Mouse (Mus musculus) lung, adult 2 months (tissue): ENCODE data around the gene Farp1. TPM values are rescaled to one million over a fixed set of nuclear protein-coding genes. Genes with fewer than 3 reads are reported as not detected.
A peak's percentile ranks its signal among the peaks of the same experiment; 100 is the strongest.

ENCODE experiments used
- DNase-seq: peaks from one replicate; pipeline ENCODE4 v3.0.0; 2022
- H3K4me1 ChIP-seq: fragments of 200-500 bp; 2 replicates; pipeline ENCODE4 v1.6.1; 2011; ENCODE audit warnings: low read length; ENCODE audit not compliant: control insufficient read depth, insufficient read depth
- H3K4me3 ChIP-seq: fragments of 200-500 bp; replicated peaks from 2 replicates; pipeline ENCODE3; 2011; ENCODE audit warnings: low read depth, mild to moderate bottlenecking, control low read depth, low read length; ENCODE audit errors: extremely low read depth
- CTCF ChIP-seq: fragments of 200-500 bp; IDR thresholded peaks from 2 replicates; pipeline ENCODE4 v1.5.1; 2011; ENCODE audit warnings: mild to moderate bottlenecking, low read length, control low read depth; ENCODE audit not compliant: insufficient read depth
- POLR2A ChIP-seq: fragments of 200-500 bp; IDR thresholded peaks from 2 replicates; pipeline ENCODE4 v1.6.1; 2011; ENCODE audit warnings: low read depth, mild to moderate bottlenecking, control low read depth, low read length, borderline replicate concordance; ENCODE audit errors: extremely low read depth
- WGBS: fragments of 180-500 bp; shearing (Covaris S2); methylation state at CpG from one replicate; pipeline ENCODE4 v1.1.7; 2018; 5-methylcytosine and 5-hydroxymethylcytosine counted together
- polyA plus RNA-seq: library from polyadenylated mRNA; depleted of rRNA; stranded (reverse); fragments of >200 nt; gene quantifications from 2 replicates; pipeline ENCODE4 v1.2.3, GENCODE M21; 2012

Farp1 gene
- polyA plus RNA-seq, 1 experiment = 42.3 TPM

DNA sequence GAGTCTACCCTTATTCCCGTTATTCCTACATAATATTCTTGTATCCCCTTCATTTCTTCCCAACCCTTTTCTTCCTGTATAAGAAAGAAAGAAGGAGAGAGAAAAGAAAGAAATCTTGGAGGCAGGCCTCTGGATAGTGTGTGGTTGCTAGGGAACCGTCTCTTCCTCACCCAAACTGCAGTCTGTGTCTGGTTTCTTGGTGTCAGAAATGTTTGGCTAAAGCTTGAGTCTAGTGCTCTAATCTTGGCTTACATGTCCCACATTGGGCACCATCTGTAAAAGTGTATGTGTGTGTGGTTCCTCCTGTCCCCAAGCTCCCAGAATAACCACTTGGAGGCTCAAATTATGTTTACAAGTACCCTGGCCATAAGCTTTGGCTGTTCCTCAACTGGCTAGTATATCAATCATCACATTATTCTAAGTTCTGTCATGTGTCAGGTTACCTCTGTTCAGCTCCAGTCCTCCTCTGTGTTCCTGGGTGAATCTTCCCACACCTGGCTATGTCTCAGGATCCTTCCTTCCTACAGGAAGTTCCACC, 39.3 kb downstream of the Farp1 start:
- peaks cover 2% of the 10 kb centered on the region for H3K4me1 ChIP-seq
- DNase-seq = no peak
- TF ChIP-seq POLR2A = no peak
- 82% methylated on average over 2 of the region's 2 CpGs for WGBS
- H3K4me3 ChIP-seq = no peak overlapping the region

DNA sequence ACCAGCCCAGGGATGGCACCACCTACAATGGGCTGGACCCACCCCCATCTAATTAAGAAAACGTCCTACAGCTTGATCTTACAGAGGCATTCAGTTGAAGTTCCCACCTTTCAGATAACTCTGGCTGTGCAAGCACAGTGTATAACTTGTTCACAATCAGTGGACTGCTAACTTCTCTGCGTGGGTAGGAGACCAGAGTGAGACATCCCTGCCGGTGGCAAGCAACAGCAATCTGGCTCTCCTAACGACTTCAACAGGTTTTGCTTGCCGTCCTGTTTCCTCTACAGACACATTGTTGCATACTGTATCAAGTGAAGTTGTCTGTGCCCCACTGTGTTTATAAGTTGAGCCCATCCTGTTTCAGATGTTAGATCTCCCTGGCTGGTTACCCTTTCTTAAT, 45.7 kb downstream of the Farp1 start:
- DNase-seq = no peak
- TF ChIP-seq CTCF = no peak
- TF ChIP-seq POLR2A = no peak
- no peak overlapping the region for H3K4me3 ChIP-seq
- 63% methylated on average over 5 of the region's 5 CpGs for WGBS
- H3K4me1 ChIP-seq = peaks cover 3% of the 10 kb centered on the region; the same call in 1 of the 2 replicates

- 31% methylated on average over 7 of the region's 7 CpGs for WGBS
- no peak overlapping the region for H3K4me3 ChIP-seq
- H3K4me1 ChIP-seq = peaks cover 3% of the 10 kb centered on the region; the same call in 1 of the 2 replicates
- TF ChIP-seq CTCF (no peak), POLR2A (no peak)
- DNase-seq = no peak
Measured at GRCm38 (mm10) chr14:121082341-121082740, 47.3 kb downstream of the Farp1 start.

GRCm38 (mm10) chr14:121082793-121083192, 47.8 kb downstream of the Farp1 start:
- H3K4me1 ChIP-seq = peaks cover 3% of the 10 kb centered on the region; the same call in 1 of the 2 replicates
- no peak for DNase-seq
- no peak for TF ChIP-seq CTCF
- 58% methylated on average over 2 of the region's 2 CpGs for WGBS
- no peak overlapping the region for H3K4me3 ChIP-seq

GRCm38 (mm10) chr14:121083352-121083751, 48.4 kb downstream of the Farp1 start:
- no peak for DNase-seq
- H3K4me1 ChIP-seq = peaks cover 3% of the 10 kb centered on the region; the same call in 1 of the 2 replicates
- H3K4me3 ChIP-seq = no peak overlapping the region
- 87% methylated on average over 3 of the region's 3 CpGs for WGBS
- TF ChIP-seq POLR2A (no peak), CTCF (no peak)

- no peak for DNase-seq
- 70% methylated on average over 9 of the region's 9 CpGs for WGBS
- TF ChIP-seq CTCF (no peak), POLR2A (no peak)
- no peak overlapping the region for H3K4me3 ChIP-seq
- no peaks in the 10 kb centered on the region for H3K4me1 ChIP-seq
Measured at GRCm38 (mm10) chr14:121092517-121092916, 57.5 kb downstream of the Farp1 start.

- WGBS = 75% methylated on average over 6 of the region's 6 CpGs
- peaks cover 9% of the 10 kb centered on the region for H3K4me1 ChIP-seq
- DNase-seq = no peak
- no peak overlapping the region for H3K4me3 ChIP-seq
- no peak for TF ChIP-seq POLR2A
- TF ChIP-seq CTCF = no peak
Measured at GRCm38 (mm10) chr14:121093860-121094259, 58.9 kb downstream of the Farp1 start.

- no peak for TF ChIP-seq POLR2A
- no peak for TF ChIP-seq CTCF
- 49% methylated on average over 12 of the region's 12 CpGs for WGBS
- no peak for DNase-seq
- H3K4me1 ChIP-seq = peaks cover 19% of the 10 kb centered on the region
- no peak overlapping the region for H3K4me3 ChIP-seq
Measured at GRCm38 (mm10) chr14:121097640-121098435, 62.8 kb downstream of the Farp1 start.

- WGBS = 53% methylated on average over 8 of the region's 8 CpGs
- no peak for DNase-seq
- TF ChIP-seq POLR2A = peak; percentile 30; the same call in 1 of the 2 replicates
- TF ChIP-seq CTCF = no peak
- Histone ChIP-seq H3K4me1 (peaks cover 19% of the 10 kb centered on the region), H3K4me3 (no peak overlapping the region)
Measured at GRCm38 (mm10) chr14:121099120-121099519, 64.1 kb downstream of the Farp1 start.

- Histone ChIP-seq H3K4me1 (peaks cover 19% of the 10 kb centered on the region), H3K4me3 (no peak overlapping the region)
- TF ChIP-seq POLR2A = no peak
- TF ChIP-seq CTCF = no peak
- WGBS = 63% methylated on average over 2 of the region's 2 CpGs
- DNase-seq = no peak
Measured at GRCm38 (mm10) chr14:121099876-121100275, 64.9 kb downstream of the Farp1 start.
